Mouse (Mus musculus): ENCODE measurements around the gene Gm45837. TPM values are rescaled to one million over a fixed set of nuclear protein-coding genes. Genes with fewer than 3 reads are reported as not detected.
A peak's percentile ranks its signal among the peaks of the same experiment; 100 is the strongest.

The Gm45837 gene
- polyA plus RNA-seq, 1 experiment: 0.55 TPM

- no peak overlapping the region for H3K4me2 ChIP-seq (ENCODE audit: low read depth)
- TF ChIP-seq POLR2AphosphoS2 (IDR thresholded peaks at IDR 0.05; ENCODE audit: insufficient read length, low read depth) (peak; percentile 19), POLR2A (IDR thresholded peaks at IDR 0.05; ENCODE audit: insufficient read length, low read depth) (no peak)
- H3K36me3 ChIP-seq (ENCODE audit: control insufficient read depth, insufficient read depth): no peaks in the 10 kb centered on the region
- no peak overlapping the region for H3K4me3 ChIP-seq
- no peak overlapping the region for H3ac ChIP-seq (ENCODE audit: control insufficient read depth, insufficient read length)
- no peaks in the 10 kb centered on the region for H3K27me3 ChIP-seq (ENCODE audit: control insufficient read depth, insufficient read depth, insufficient read length)
- no peaks in the 10 kb centered on the region for H3K79me2 ChIP-seq (ENCODE audit: control insufficient read depth, insufficient read depth)
Measured at GRCm38 (mm10) chr7:101414661-101415511, 4.2 kb downstream of the Gm45837 start.

DNA sequence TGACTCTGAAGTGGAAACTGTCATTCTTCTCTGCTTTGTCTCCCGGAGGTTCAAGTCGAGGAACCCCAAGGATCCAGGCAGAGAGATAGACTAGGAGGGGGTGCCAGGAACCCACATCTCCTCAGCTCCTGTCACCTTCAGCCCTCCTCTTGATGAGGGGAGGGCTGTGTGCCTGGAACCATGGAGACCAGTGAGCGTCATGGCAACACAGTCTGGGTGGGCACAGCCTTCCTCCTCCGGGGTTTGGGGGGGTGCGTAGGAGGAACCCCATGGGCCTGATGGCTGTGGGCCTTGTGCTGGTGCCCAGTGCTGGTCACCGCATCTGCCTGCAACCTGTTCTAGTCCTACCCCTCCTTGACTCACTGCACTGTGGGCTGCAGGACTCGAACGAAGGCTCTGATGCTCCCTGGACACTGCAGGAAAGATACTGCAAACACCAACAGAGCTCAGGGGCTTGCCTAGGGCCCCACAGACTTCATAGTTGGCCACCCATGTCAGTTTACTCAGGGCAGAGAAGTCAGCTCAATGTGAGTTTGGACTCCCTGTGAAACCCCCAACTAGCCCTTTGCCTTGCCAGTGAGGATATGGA lies 4.9 kb downstream of the Gm45837 start:
- no peak for TF ChIP-seq USF1 (IDR thresholded peaks at IDR 0.05; ENCODE audit: low read depth)
- TF ChIP-seq POLR2AphosphoS2 (IDR thresholded peaks at IDR 0.05; ENCODE audit: insufficient read length, low read depth): peak; percentile 19
- TF ChIP-seq MAX (IDR thresholded peaks at IDR 0.05; ENCODE audit: low read depth): no peak
- no peaks in the 10 kb centered on the region for H3K27me3 ChIP-seq (ENCODE audit: control insufficient read depth, insufficient read depth, insufficient read length)
- no peak overlapping the region for H3ac ChIP-seq (ENCODE audit: control insufficient read depth, insufficient read length)
- H3K36me3 ChIP-seq (ENCODE audit: control insufficient read depth, insufficient read depth): no peaks in the 10 kb centered on the region
- no peaks in the 10 kb centered on the region for H3K79me2 ChIP-seq (ENCODE audit: control insufficient read depth, insufficient read depth)
- no peak overlapping the region for H3K4me2 ChIP-seq (ENCODE audit: low read depth)
- H3K4me3 ChIP-seq: no peak overlapping the region

GRCm38 (mm10) chr7:101416391-101416790 lies 5.7 kb downstream of the Gm45837 start:
- Histone ChIP-seq H3K4me3 (no peak overlapping the region), H3ac (ENCODE audit: control insufficient read depth, insufficient read length) (no peak overlapping the region), H3K79me2 (ENCODE audit: control insufficient read depth, insufficient read depth) (no peaks in the 10 kb centered on the region), H3K4me2 (ENCODE audit: low read depth) (no peak overlapping the region), H3K27me3 (ENCODE audit: control insufficient read depth, insufficient read depth, insufficient read length) (no peaks in the 10 kb centered on the region), H3K36me3 (ENCODE audit: control insufficient read depth, insufficient read depth) (no peaks in the 10 kb centered on the region)
- TF ChIP-seq CEBPB (IDR thresholded peaks at IDR 0.05; ENCODE audit: insufficient read depth, poor library complexity, severe bottlenecking) (no peak), USF1 (IDR thresholded peaks at IDR 0.05; ENCODE audit: low read depth) (no peak), TCF12 (IDR thresholded peaks at IDR 0.05; ENCODE audit: insufficient read depth, poor library complexity, severe bottlenecking) (no peak), TCF3 (IDR thresholded peaks at IDR 0.05; ENCODE audit: insufficient read length, low read depth) (no peak), SRF (IDR thresholded peaks at IDR 0.05; ENCODE audit: control insufficient read depth, insufficient read length, low read depth) (no peak), POLR2AphosphoS2 (IDR thresholded peaks at IDR 0.05; ENCODE audit: insufficient read length, low read depth) (no peak), MYOD1 (IDR thresholded peaks at IDR 0.05; ENCODE audit: control insufficient read depth in 1 of 3, insufficient read length in 2 of 3, low read depth in 2 of 3) (no peak), MAX (IDR thresholded peaks at IDR 0.05; ENCODE audit: low read depth) (no peak), MYOG (IDR thresholded peaks at IDR 0.05; ENCODE audit: control insufficient read depth in 1 of 3, insufficient read depth in 1 of 3, insufficient read length in 2 of 3, low read depth in 2 of 3) (no peak), E2F4 (IDR thresholded peaks at IDR 0.05; ENCODE audit: insufficient read depth) (no peak), REST (IDR thresholded peaks at IDR 0.05; ENCODE audit: insufficient read depth, insufficient read length) (no peak), POLR2A (IDR thresholded peaks at IDR 0.05; ENCODE audit: insufficient read length, low read depth) (no peak)

GRCm38 (mm10) chr7:101419013-101419770 lies 8.5 kb downstream of the Gm45837 start:
- Histone ChIP-seq H3K27me3 (ENCODE audit: control insufficient read depth, insufficient read depth, insufficient read length) (no peaks in the 10 kb centered on the region), H3K36me3 (ENCODE audit: control insufficient read depth, insufficient read depth) (no peaks in the 10 kb centered on the region), H3K4me3 (no peak overlapping the region), H3K79me2 (ENCODE audit: control insufficient read depth, insufficient read depth) (no peaks in the 10 kb centered on the region), H3K4me2 (ENCODE audit: low read depth) (no peak overlapping the region), H3ac (ENCODE audit: control insufficient read depth, insufficient read length) (no peak overlapping the region)
- TF ChIP-seq REST (IDR thresholded peaks at IDR 0.05; ENCODE audit: insufficient read depth, insufficient read length): peak; percentile 45
- TF ChIP-seq USF1 (IDR thresholded peaks at IDR 0.05; ENCODE audit: low read depth): no peak

GRCm38 (mm10) chr7:101421529-101421928 lies 10.8 kb downstream of the Gm45837 start, which contains the start of gene Pde2a:
Pde2a (plus strand) TSS chr7:101421691.
- Histone ChIP-seq H3K4me2 (ENCODE audit: low read depth) (no peak within 1 kb of the TSS), H3K79me2 (ENCODE audit: control insufficient read depth, insufficient read depth) (no peaks in the 10 kb centered on the region), H3K27me3 (ENCODE audit: control insufficient read depth, insufficient read depth, insufficient read length) (peaks cover 4% of the 10 kb centered on the region), H3K4me3 (no peak within 1 kb of the TSS), H3ac (ENCODE audit: control insufficient read depth, insufficient read length) (no peak within 1 kb of the TSS), H3K36me3 (ENCODE audit: control insufficient read depth, insufficient read depth) (no peaks in the 10 kb centered on the region)
- TF ChIP-seq POLR2AphosphoS2 (IDR thresholded peaks at IDR 0.05; ENCODE audit: insufficient read length, low read depth) (no peak), MYOG (IDR thresholded peaks at IDR 0.05; ENCODE audit: control insufficient read depth in 1 of 3, insufficient read depth in 1 of 3, insufficient read length in 2 of 3, low read depth in 2 of 3) (no peak), MAX (IDR thresholded peaks at IDR 0.05; ENCODE audit: low read depth) (no peak), TCF3 (IDR thresholded peaks at IDR 0.05; ENCODE audit: insufficient read length, low read depth) (no peak), SRF (IDR thresholded peaks at IDR 0.05; ENCODE audit: control insufficient read depth, insufficient read length, low read depth) (no peak), TCF12 (IDR thresholded peaks at IDR 0.05; ENCODE audit: insufficient read depth, poor library complexity, severe bottlenecking) (no peak), USF1 (IDR thresholded peaks at IDR 0.05; ENCODE audit: low read depth) (no peak), MYOD1 (IDR thresholded peaks at IDR 0.05; ENCODE audit: control insufficient read depth in 1 of 3, insufficient read length in 2 of 3, low read depth in 2 of 3) (no peak), REST (IDR thresholded peaks at IDR 0.05; ENCODE audit: insufficient read depth, insufficient read length) (no peak), CEBPB (IDR thresholded peaks at IDR 0.05; ENCODE audit: insufficient read depth, poor library complexity, severe bottlenecking) (no peak)
